ENCODE assay signal across 8 mouse cellular contexts in the genomic region with DNA sequence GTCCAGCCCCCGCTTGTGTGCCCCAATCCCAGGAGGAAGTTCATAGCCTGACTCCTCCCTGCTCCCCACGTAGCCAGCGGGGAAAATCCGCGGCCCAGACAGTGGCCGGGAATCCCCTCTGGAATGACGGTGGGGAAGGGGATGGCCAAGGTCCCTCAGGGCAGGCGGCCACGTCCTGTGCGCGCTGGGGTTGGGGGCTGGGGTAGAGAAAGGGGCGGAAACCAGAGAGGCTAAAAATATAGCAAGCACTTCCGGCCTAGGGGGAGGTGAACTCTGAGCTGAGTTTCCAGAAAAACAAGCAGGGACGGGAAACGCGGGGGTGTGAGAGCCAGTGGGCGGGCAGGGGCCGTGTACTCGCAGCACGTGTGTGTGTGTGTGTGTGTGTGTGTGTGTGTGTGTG. TPM values are rescaled to one million over a fixed set of nuclear protein-coding genes. Genes with fewer than 3 reads are reported as not detected.
A peak's percentile ranks its signal among the peaks of the same experiment; 100 is the strongest.
DNase-seq lines count a peak whose midpoint lies in the region; ATAC-seq and TF ChIP-seq lines count a peak whose summit lies in the region.

No protein-coding gene starts in this region.

- H3K4me3 ChIP-seq in lung, adult 2 months (replicated peaks; ENCODE audit: extremely low read depth, low read depth, low read length), result peak overlapping the region; percentile 66
- H3K4me3 ChIP-seq in neural tube, embryonic 14.5 days (ENCODE audit: low read depth, low read length), result 0 out of 2 replicates have a peak overlapping the region, but pooled peaks have one; percentile 6

- peak; percentile 72; the same call in 1 of the 2 replicates for TF ChIP-seq POLR2A in lung, adult 2 months (IDR thresholded peaks at IDR 0.05; ENCODE audit: borderline replicate concordance, extremely low read depth, low read depth, low read length)

- H3K4me1 ChIP-seq in lung, adult 2 months (ENCODE audit: control insufficient read depth, insufficient read depth, low read length), result peaks cover 28% of the 10 kb centered on the region
- H3K4me1 ChIP-seq in neural tube, embryonic 14.5 days (ENCODE audit: control insufficient read depth, insufficient read depth, low read length), result peaks cover 12% of the 10 kb centered on the region; the same call in 1 of the 2 replicates

- H3K27ac ChIP-seq in neural tube, embryonic 14.5 days (ENCODE audit: low read depth, low read length), result peak overlapping the region; percentile 56

- TF ChIP-seq CTCF in lung, adult 2 months (IDR thresholded peaks at IDR 0.05; ENCODE audit: insufficient read depth, low read length), result no peak

- peak; percentile 66 for DNase-seq in layer of hippocampus, adult 11-12 months (ENCODE audit: low spot score)
- no peak for DNase-seq in layer of hippocampus, postnatal 25 days (ENCODE audit: extremely low spot score in 1 of 2, low spot score in 1 of 2)
- peak; percentile 82 for DNase-seq in embryo, embryonic 10 days (ENCODE audit: low spot score)
- DNase-seq in heart, adult 18-20 months, result peak; percentile 93 to 96
- DNase-seq in kidney, adult 11 months, result peak; percentile 89
- DNase-seq in lung, adult 2 months, result peak; percentile 86
- peak; percentile 93 for DNase-seq in thymus, postnatal 0 days (ENCODE audit: low spot score)

- H3K9ac ChIP-seq in neural tube, embryonic 14.5 days (replicated peaks; ENCODE audit: low read depth, low read length), result peak overlapping the region; percentile 41; the same call in 1 of the 2 replicates

- WGBS in lung, adult 2 months, result 2% methylated on average over 20 of the region's 20 CpGs
- WGBS in neural tube, embryonic 14.5 days, result 9% methylated on average over 17 of the region's 20 CpGs

- H3K9me3 ChIP-seq in neural tube, embryonic 14.5 days (ENCODE audit: control insufficient read depth, low read length), result no peaks in the 10 kb centered on the region

- H3K27me3 ChIP-seq in neural tube, embryonic 14.5 days (ENCODE audit: control insufficient read depth, insufficient read depth, low read length), result no peaks in the 10 kb centered on the region

- no peak for ATAC-seq in neural tube, embryonic 14.5 days (ENCODE audit: low read depth)

- peaks cover 3% of the 10 kb centered on the region; the same call in 1 of the 2 replicates for H3K36me3 ChIP-seq in neural tube, embryonic 14.5 days (ENCODE audit: control insufficient read depth, insufficient read depth, low read length)

- peak overlapping the region; percentile 33; the same call in 1 of the 2 replicates for H3K4me2 ChIP-seq in neural tube, embryonic 14.5 days (ENCODE audit: low read depth, low read length)

RNA-seq across cellular contexts. Expression of gene Zfp36, which starts 1.9 kb away (rescaled TPM):
- 1 to 10 TPM; 2.7 to 2.8 TPM for total RNA-seq in layer of hippocampus, postnatal 25 days (2021)
- total RNA-seq in heart, adult 18-20 months (2021), result 10 to 100 TPM; 18.4 to 27.3 TPM
- 83.3 and 136 TPM in 2 replicates for polyA plus RNA-seq in lung, adult 2 months (2012; rRNA removed)
- 2.6 and 3.7 TPM in 2 replicates for polyA plus RNA-seq in neural tube, embryonic 14.5 days (2014; fragmentation: Nextera tagmentation; extraction: Ambion mirVana)
- 70.6 and 72.0 TPM in 2 replicates for polyA plus RNA-seq in thymus, postnatal 0 days (2015; fragmentation: Nextera tagmentation; extraction: Ambion mirVana)

RNA-seq across cellular contexts. Expression of gene Plekhg2, which starts 9.5 kb away (rescaled TPM):
- total RNA-seq in layer of hippocampus, postnatal 25 days (2021), result 1 to 10 TPM; 6.2 to 8.9 TPM
- 10 to 100 TPM; 11.3 to 13.4 TPM for total RNA-seq in heart, adult 18-20 months (2021)
- polyA plus RNA-seq in lung, adult 2 months (2012; rRNA removed), result 37.5 and 40.0 TPM in 2 replicates
- 15.9 and 23.5 TPM in 2 replicates for polyA plus RNA-seq in neural tube, embryonic 14.5 days (2014; fragmentation: Nextera tagmentation; extraction: Ambion mirVana)
- 35.4 and 49.6 TPM in 2 replicates for polyA plus RNA-seq in thymus, postnatal 0 days (2015; fragmentation: Nextera tagmentation; extraction: Ambion mirVana)

RNA-seq across cellular contexts. Expression of gene Med29, which starts 10.6 kb away (rescaled TPM):
- total RNA-seq in layer of hippocampus, postnatal 25 days (2021), result 10 to 100 TPM; 19.3 to 22.0 TPM
- total RNA-seq in heart, adult 18-20 months (2021), result 10 to 100 TPM; 21.8 TPM
- 37.3 and 39.2 TPM in 2 replicates for polyA plus RNA-seq in lung, adult 2 months (2012; rRNA removed)
- polyA plus RNA-seq in neural tube, embryonic 14.5 days (2014; fragmentation: Nextera tagmentation; extraction: Ambion mirVana), result 38.3 and 42.2 TPM in 2 replicates
- 42.0 and 42.5 TPM in 2 replicates for polyA plus RNA-seq in thymus, postnatal 0 days (2015; fragmentation: Nextera tagmentation; extraction: Ambion mirVana)

RNA-seq across cellular contexts. Expression of gene Paf1, which starts 10.8 kb away (rescaled TPM):
- total RNA-seq in layer of hippocampus, postnatal 25 days (2021), result 10 to 100 TPM; 63.0 to 69.3 TPM
- total RNA-seq in heart, adult 18-20 months (2021), result 10 to 100 TPM; 39.5 to 44.5 TPM
- 81.5 and 103 TPM in 2 replicates for polyA plus RNA-seq in lung, adult 2 months (2012; rRNA removed)
- 81.9 and 87.2 TPM in 2 replicates for polyA plus RNA-seq in neural tube, embryonic 14.5 days (2014; fragmentation: Nextera tagmentation; extraction: Ambion mirVana)
- 59.3 and 64.0 TPM in 2 replicates for polyA plus RNA-seq in thymus, postnatal 0 days (2015; fragmentation: Nextera tagmentation; extraction: Ambion mirVana)

RNA-seq across cellular contexts. Expression of gene Rps16, which starts 31.5 kb away (rescaled TPM):
- total RNA-seq in layer of hippocampus, postnatal 25 days (2021), result 100 to 1,000 TPM; 431 to 496 TPM
- 100 to 1,000 TPM; 517 to 602 TPM for total RNA-seq in heart, adult 18-20 months (2021)
- polyA plus RNA-seq in lung, adult 2 months (2012; rRNA removed), result 529 and 774 TPM in 2 replicates
- 498 and 551 TPM in 2 replicates for polyA plus RNA-seq in neural tube, embryonic 14.5 days (2014; fragmentation: Nextera tagmentation; extraction: Ambion mirVana)
- polyA plus RNA-seq in thymus, postnatal 0 days (2015; fragmentation: Nextera tagmentation; extraction: Ambion mirVana), result 1,689 and 1,723 TPM in 2 replicates

Comparison
In these comparisons a context has a peak if more than half of its experiments do, and no peak if none do; other contexts are left out.
1. DNase-seq: peak in layer of hippocampus, adult 11-12 months (single experiment), embryo, embryonic 10 days (single experiment), heart, adult 18-20 months (2 of 2), kidney, adult 11 months (single experiment), lung, adult 2 months (single experiment) and thymus, postnatal 0 days (single experiment); none in layer of hippocampus, postnatal 25 days (0 of 2).
2. RNA of gene Zfp36, which starts 1.9 kb away (polyA plus RNA-seq): 83.3 to 136 TPM in lung, adult 2 months and 70.6 to 72.0 TPM in thymus, postnatal 0 days; 2.6 to 3.7 TPM in neural tube, embryonic 14.5 days; every median in the first group is over 10 times any median in the second.